Mouse (Mus musculus) T-helper 2 cell (primary cell): ENCODE measurements around the gene Aurkaip1.

Experiments
- in situ Hi-C: fragments of 300-600 bp; cut with MboI, MseI; formaldehyde crosslinking; loops from one replicate; pipeline ENCODE4 v1.15.1; 2025; ENCODE audit warnings: high pct_unique_total_duplicates

Gene Aurkaip1

DNA sequence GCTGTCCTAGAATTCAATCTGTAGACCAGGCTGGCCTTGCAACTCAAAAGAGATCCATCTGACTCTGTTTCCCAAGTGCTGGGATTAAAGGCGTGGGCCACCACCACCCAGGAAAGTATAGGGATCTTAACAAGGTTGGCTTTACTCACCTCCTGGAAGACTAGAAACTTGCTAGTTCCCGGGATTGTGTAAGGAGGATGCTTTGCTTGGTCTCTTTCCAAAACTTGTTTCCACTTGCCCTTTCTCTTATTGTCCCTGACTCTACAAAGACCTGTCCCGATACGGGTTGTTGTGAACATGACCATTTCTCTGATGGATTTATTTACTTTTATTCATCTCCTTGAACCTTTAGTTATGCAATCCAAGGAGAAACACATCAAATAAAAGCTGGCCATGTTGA, 1.2 kb upstream of the Aurkaip1 start:
- in situ Hi-C loops = no loop called here

GRCm38 (mm10) chr4:155830596-155830995, 476 bp upstream of the Aurkaip1 start:
- in situ Hi-C loops = no loop called here

DNA sequence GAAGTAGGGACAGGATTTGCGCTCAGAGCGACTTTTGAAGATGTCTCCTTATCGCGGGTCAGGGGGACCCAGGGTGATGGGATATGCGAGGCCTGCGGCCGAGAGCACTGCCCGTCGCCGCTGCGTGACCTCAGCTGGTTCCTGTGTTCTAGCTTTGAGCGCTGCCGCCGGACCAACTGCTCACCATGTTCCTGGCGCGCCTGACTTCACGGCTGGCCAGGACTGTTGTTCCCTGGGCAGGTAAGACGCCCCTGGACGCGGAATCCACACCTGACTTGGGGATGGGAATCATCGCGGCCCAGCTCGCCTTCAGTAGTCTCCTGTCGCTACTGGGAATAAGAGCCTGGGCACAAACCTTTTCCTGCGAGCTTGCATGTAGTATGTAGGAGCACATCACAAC, 759 bp downstream of the Aurkaip1 start:
- in situ Hi-C loops = no loop called here

DNA sequence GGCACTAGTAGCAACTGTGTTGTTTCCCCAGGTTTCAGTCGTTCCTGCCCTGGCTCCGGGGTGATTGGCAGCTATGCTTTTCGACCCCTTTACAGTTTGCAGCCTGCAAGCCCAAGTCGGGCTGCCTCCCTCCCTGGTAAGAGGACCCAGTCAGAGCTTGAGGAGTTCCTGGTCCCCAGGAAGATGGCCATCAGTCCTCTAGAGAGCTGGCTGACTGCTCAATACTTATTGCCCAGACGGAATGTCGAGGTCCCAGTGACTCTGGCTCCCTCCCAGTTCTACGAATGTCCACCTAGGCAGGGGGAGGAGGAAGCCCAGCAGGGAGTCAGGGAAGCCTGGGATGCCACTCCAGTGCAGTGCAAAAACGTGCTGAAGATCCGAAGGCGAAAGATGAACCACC, 1.2 kb downstream of the Aurkaip1 start:
- in situ Hi-C loops = no loop called here

DNA sequence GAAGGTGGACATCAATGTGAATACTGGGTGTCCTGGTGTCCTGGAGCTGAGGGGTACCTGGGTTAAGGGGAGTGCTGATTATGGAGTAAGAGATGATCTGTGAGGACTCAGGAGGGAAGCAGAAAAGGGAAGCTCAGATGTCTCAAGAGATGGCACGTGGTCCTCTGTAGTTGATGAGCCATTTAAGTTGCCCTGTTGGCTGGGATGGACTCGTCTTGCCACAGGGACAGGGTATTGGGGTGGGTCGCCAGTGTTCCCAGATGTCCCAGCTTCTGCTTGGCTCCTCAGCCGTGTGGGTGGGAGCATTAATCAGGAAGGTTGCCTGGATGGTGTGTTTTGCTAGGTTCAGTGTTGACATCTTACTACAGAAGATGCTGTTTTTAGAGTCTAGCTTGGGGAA, 2.2 kb downstream of the Aurkaip1 start:
- in situ Hi-C loops = no loop called here

DNA sequence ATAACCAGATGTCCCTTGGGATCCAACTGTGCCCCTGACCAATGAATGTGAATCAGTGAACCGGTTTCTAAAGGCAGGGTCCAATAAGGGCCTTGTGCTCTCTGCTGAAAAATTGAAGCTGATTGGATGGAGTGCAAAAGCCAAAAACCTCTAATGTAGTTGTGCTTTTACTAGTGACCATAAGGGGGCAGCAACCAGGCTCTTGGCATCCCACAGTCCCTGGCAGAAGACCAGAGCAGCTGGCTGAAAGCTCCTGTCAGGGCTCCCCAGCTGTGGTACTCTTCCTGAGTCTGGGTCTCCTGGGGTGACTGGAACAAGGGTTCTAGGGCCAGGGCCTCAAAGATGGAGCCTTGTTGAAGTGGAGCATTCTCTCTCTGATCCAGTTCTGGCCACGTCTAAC, 2.8 kb downstream of the Aurkaip1 start:
- in situ Hi-C loops = no loop called here

DNA sequence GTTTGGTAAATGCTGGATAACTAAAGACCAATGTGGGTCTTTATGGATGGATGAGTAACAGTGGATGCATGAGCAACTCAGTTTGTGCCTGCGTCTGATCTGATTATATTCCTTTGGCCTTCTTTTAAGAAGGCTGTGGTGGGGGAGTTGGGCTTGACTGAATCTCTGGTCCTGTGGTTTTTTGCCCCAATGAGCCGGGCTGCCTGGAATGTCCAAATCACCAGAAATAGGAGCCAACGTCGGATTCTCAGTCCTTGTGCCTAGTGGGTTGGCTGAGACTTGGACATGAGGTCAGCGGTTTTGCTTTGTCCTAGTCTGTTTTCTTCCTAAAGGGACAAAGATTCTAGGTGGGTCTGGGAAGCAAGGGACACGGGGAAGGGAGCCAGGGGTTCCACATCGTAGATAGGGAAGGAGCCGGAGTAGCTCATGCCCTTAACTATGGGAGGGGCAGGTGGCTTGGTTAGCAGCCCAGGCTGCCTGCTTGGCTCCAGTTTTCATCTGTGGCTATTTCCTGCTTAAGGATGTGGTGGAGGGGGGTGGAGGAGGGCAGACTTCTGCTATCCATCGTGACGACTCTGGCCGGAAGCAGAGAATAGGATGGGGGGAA, 6.4 kb downstream of the Aurkaip1 start:
- in situ Hi-C loops = no loop called here

GRCm38 (mm10) chr4:155838187-155839153, 7.4 kb downstream of the Aurkaip1 start:
- in situ Hi-C loops = no loop called here

DNA sequence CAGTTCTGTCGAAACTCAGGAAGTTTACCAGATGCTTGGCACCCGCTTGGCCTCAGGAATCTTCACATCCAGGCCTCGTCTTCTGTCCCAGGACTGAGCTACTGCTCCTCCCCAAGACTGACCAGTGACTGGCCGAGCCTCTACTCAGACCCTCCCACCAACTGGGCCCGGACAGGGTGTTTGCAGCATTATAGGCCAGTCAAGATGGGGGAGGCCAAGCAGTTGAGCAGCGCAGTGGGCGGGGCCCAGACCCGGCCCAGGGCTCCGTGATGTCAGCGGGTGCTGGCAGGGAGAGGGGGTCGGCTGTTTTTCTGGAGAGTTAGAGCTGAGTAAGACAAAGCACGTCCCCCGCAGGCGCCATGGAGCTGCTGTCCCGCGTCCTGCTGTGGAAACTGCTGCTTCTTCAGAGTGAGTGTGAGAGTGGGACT, 8.4 kb downstream of the Aurkaip1 start, which contains the start of gene Mxra8:
Gene Mxra8, plus strand, starts transcription at position 198 of the 428 bp plus-strand sequence.
- in situ Hi-C loops = no loop called here

DNA sequence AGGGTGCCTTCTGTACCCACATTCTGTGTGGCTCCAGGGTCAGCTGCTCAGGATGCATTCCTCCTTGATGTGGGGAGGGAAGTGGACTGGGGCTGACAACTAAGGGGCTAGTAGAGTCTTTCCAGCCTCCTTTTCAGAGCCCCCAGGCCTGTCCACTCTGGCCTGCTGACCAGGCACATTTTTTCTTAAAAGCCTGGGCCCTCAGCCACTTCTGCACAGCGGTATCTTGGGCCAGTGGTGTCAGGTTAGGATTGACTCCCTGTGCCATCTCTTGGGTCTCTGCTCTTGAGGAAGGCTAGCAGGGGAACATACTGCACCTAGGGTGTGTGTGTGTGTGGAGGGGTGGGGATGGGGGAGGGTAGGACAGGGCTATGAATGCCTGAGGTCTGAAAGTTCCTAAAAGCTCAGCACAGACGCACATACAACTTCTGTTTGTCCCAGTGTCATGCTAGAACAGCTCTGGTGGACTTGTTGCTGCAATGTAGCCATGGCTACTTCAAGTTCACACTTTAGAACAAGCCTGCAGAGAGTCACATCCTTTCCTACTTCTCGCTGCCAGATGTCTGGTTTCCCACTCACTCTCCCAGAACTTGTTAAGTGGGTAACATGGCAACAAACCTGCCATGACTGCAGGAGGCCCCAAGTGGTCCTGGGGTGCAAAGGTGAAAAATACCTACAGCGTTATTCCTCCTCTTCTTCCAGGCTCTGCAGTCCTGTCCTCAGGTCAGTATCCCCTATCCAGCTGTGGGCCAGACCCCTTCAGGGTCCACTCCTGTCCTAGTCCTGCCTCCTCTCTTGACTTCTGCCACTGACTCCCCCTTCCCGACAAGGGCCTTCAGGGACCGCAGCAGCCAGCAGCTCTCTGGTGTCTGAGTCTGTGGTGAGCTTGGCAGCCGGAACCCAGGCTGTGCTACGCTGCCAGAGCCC, 9.3 kb downstream of the Aurkaip1 start:
- in situ Hi-C loops = no loop called here

GRCm38 (mm10) chr4:155841003-155841454, 10.0 kb downstream of the Aurkaip1 start:
- in situ Hi-C loops = no loop called here

DNA sequence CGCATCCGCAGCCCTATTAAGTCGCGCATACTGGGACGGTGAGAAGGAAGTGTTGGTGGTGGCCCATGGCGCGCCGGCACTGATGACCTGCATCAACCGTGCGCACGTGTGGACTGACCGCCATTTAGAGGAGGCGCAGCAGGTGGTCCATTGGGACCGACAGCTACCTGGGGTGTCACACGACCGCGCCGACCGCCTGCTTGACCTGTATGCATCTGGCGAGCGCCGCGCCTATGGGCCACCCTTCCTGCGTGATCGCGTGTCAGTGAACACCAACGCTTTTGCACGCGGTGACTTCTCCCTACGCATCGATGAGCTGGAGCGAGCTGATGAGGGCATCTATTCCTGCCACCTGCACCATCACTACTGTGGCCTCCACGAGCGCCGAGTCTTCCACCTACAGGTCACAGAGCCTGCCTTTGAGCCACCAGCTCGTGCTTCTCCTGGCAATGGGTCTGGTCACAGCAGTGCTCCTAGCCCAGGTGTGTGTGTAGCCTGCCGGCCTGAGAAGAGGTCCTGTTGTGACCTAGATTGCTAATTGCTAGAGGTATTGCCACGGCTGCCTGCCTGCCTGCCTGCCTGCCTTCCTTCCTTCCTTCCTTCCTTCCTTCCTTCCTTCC, 10.7 kb downstream of the Aurkaip1 start:
- in situ Hi-C loops = no loop called here

DNA sequence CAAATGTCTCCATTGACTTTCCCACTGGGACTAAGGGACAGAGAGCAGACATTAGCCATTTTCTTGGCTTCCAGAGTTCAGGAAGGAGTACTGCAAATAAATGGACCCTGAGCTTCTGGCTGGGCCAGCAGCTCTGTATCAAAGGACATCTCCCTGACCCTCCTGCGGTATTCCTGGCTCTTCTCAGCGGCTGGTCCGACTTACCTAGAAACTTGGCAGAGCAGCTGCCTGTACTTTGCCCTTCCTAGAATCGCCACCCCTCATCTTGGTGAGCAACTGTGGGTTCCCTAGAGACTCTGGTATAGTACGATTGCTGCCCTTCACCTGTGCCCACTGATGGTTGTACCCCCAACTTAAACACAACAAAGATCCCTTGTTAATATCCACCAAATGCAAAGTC, 12.2 kb downstream of the Aurkaip1 start:
- in situ Hi-C loops = no loop called here

- in situ Hi-C loops = no loop called here
Measured at GRCm38 (mm10) chr4:155846871-155847578, 16.0 kb downstream of the Aurkaip1 start, which contains the start of gene Dvl1. Gene Dvl1 (plus strand): TSS chr4:155847402.

GRCm38 (mm10) chr4:155847591-155848352, 16.7 kb downstream of the Aurkaip1 start:
- in situ Hi-C loops = no loop called here

GRCm38 (mm10) chr4:155848434-155849095, 17.5 kb downstream of the Aurkaip1 start:
- in situ Hi-C loops = no loop called here

GRCm38 (mm10) chr4:155849391-155849790, 18.3 kb downstream of the Aurkaip1 start:
- in situ Hi-C loops = no loop called here

DNA sequence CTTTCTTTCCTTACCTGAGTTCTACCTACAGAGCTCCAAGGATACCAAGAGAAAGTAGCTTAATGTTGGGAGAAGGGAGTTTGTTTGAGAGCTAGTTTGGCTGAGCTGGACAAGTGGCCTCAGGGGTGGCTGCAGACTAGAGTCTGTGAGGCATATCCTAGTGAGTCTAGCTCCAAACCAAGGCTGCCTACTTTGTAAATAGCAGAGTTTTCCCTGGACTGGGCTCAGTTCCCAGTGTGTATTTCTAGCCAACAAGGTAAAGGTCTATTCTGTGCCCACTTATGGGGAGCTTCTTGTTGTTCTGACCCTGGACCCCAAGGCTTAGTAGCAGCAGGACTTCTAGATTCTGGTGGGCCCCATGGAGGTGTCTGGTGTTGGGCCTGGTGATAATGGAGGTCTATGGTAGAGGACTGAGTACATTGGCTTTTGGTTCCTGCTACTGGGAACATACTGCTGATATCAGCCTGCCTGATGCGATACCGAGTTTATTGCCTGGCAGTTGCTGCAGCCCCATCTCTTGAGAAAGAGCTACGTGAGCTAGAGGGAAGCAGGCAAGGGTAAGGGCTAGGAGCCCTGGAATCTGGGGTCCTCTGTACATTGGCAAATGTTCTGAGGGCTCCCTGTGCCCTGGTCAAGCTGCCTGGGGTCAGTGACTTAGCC, 18.9 kb downstream of the Aurkaip1 start:
- in situ Hi-C loops = no loop called here

DNA sequence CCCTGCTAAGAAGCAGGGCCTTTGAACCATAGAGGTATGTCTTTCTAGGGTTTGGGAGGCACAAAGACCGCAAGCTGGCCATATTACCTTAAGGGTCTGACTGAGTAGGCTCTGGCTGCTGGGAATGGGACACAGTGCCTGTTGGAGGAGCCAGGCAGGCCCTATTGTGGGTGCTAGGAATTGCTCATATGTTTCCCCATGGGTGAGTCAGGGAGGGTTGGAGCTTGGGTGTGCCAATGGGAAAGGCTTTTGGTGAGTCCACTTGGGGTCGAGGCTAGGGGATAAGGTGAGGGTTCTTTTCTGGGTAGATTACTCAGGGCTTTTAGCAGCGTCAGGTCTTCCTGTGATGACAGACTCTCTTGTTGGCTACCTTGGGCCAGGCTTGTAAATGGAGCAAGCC, 20.3 kb downstream of the Aurkaip1 start:
- in situ Hi-C loops = no loop called here
